25 mouse cellular contexts compared by ENCODE assay signal in the genomic region with DNA sequence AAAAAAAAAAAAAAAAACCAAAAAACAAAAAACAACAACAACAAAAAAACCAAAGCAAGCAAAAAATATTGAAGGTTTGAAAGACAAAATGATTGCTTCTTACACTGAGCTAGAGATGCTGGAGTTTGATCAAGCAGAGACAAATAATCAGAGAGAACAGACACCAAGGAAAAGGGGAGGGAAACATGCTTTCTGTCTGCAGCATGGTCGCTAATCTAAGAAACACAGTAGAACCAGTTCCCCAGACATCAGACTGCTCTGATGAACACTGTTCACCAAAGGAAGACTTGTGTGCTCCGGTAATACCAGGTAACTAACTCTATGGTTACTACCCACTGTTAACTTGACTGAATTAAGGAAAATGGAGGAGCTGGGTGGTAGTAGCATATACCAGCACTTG. TPM values are rescaled to one million over a fixed set of nuclear protein-coding genes. Genes with fewer than 3 reads are reported as not detected.
DNase-seq lines count a peak whose midpoint lies in the region; ATAC-seq and TF ChIP-seq lines count a peak whose summit lies in the region.
"Had no signal": no experiment of that assay in that cellular context is flagged by ENCODE, and none has a peak within 500 bp of the region (broad histone marks: within the 10 kb centered on the region; RNA-seq: fewer than 3 reads in every experiment).

No protein-coding gene starts in this region.

- H3K4me1 ChIP-seq in liver, adult 2 months (ENCODE audit: control insufficient read depth, insufficient read depth, low read length) = peaks cover 59% of the 10 kb centered on the region
- peaks cover 12 to 45% of the 10 kb centered on the region in 2 experiments for H3K4me1 ChIP-seq in liver, embryonic 14.5 days (replicated peaks; ENCODE audit: control insufficient read depth in 2 of 2, insufficient read depth in 2 of 2, low read length in 1 of 2)
- 0 out of 2 replicates have a peak, but pooled peaks cover 5% of the 10 kb centered on the region for H3K4me1 ChIP-seq in heart, embryonic 12.5 days (replicated peaks)
- H3K4me1 ChIP-seq: forebrain, embryonic 10.5 days; forebrain, embryonic 13.5 days; heart, embryonic 15.5 days; hindbrain, embryonic 10.5 days; hindbrain, embryonic 13.5 days had no signal

- H3K36me3 ChIP-seq in liver, adult 2 months (ENCODE audit: control insufficient read depth, insufficient read depth, low read length) = peaks cover 29% of the 10 kb centered on the region
- H3K36me3 ChIP-seq in liver, embryonic 14.5 days (replicated peaks; ENCODE audit: control insufficient read depth, insufficient read depth, low read depth) = no peaks in the 10 kb centered on the region
- no peaks in the 10 kb centered on the region for H3K36me3 ChIP-seq in heart, embryonic 12.5 days
- H3K36me3 ChIP-seq: forebrain, embryonic 10.5 days; hindbrain, embryonic 13.5 days had no signal

- no peak for DNase-seq in liver, adult 2 months (ENCODE audit: extremely low read depth, low read depth, low spot score)
- DNase-seq in liver = no peak
- DNase-seq in liver, embryonic 14.5 days (ENCODE audit: low read depth in 3 of 3, low spot score in 3 of 3) = no peak
- DNase-seq: adrenal gland, adult 2 months; adrenal gland, postnatal 14 days; cerebellum, adult 11 months; cerebellum, adult 2 months; cerebellum, adult 9-11 months; cerebellum, postnatal 25 days; gastrocnemius, postnatal 10 days; gastrocnemius, postnatal 36 days; heart, postnatal 10 days; heart, postnatal 36 days had no signal

- no peak overlapping the region for H3K9ac ChIP-seq in liver, adult 2 months (ENCODE audit: low read depth, low read length)
- H3K9ac ChIP-seq in liver, embryonic 14.5 days (replicated peaks) = no peak overlapping the region; the same call in 1 of the 2 replicates
- H3K9ac ChIP-seq in heart, embryonic 12.5 days = no peak overlapping the region
- H3K9ac ChIP-seq: forebrain, embryonic 13.5 days; heart, embryonic 15.5 days; hindbrain, embryonic 13.5 days had no signal

- peak; percentile 40 for TF ChIP-seq EP300 in liver, embryonic 14.5 days (IDR thresholded peaks at IDR 0.05; ENCODE audit: low read depth)

- no peaks in the 10 kb centered on the region for H3K27me3 ChIP-seq in liver, adult 2 months (ENCODE audit: control insufficient read depth, insufficient read depth, low read length)
- no peaks in the 10 kb centered on the region for H3K27me3 ChIP-seq in liver, embryonic 14.5 days (ENCODE audit: control insufficient read depth, insufficient read depth, low read length)
- no peaks in the 10 kb centered on the region for H3K27me3 ChIP-seq in heart, embryonic 12.5 days (replicated peaks)
- H3K27me3 ChIP-seq: forebrain, embryonic 13.5 days; heart, embryonic 15.5 days; hindbrain, embryonic 13.5 days had no signal

- WGBS in liver, adult 2 months = 52% methylated on average over 2 of the region's 2 CpGs
- 19% methylated on average over 2 of the region's 2 CpGs for WGBS in liver, embryonic 14.5 days (ENCODE audit: insufficient replicate concordance)
- WGBS in heart, embryonic 12.5 days = 73% methylated on average over 2 of the region's 2 CpGs

- H3K4me2 ChIP-seq in liver, embryonic 14.5 days (ENCODE audit: low read depth) = no peak overlapping the region
- no peak overlapping the region for H3K4me2 ChIP-seq in heart, embryonic 12.5 days
- H3K4me2 ChIP-seq: forebrain, embryonic 13.5 days; heart, embryonic 11.5 days; heart, embryonic 15.5 days; hindbrain, embryonic 13.5 days had no signal

- peak overlapping the region; percentile 27; the same call in 1 of the 2 replicates for H3K27ac ChIP-seq in liver, adult 2 months (replicated peaks; ENCODE audit: insufficient read depth, low read depth, low read length)
- H3K27ac ChIP-seq in liver, embryonic 14.5 days = no peak overlapping the region
- H3K27ac ChIP-seq in heart, embryonic 12.5 days (ENCODE audit: poor library complexity, severe bottlenecking) = no peak overlapping the region
- H3K27ac ChIP-seq: forebrain, embryonic 10.5 days; forebrain, embryonic 13.5 days; heart, embryonic 15.5 days; hindbrain, embryonic 10.5 days; hindbrain, embryonic 13.5 days had no signal

- peaks cover 29% of the 10 kb centered on the region for H3K79me2 ChIP-seq in liver, adult 2 months (ENCODE audit: control insufficient read depth, insufficient read depth, low read length)

- no peak for TF ChIP-seq CTCF in liver, adult 2 months (IDR thresholded peaks at IDR 0.05; ENCODE audit: low read depth, low read length)
- TF ChIP-seq CTCF in liver, embryonic 14.5 days (IDR thresholded peaks at IDR 0.05; ENCODE audit: low read depth) = no peak

- ATAC-seq in liver, embryonic 14.5 days (ENCODE audit: insufficient read depth) = no peak
- peak; percentile 67 for ATAC-seq in megakaryocyte progenitor cell, adult 5-6 weeks (replicated peaks; ENCODE audit: poor library complexity)
- no peak for ATAC-seq in granulocyte monocyte progenitor cell, adult 5-6 weeks (replicated peaks; ENCODE audit: poor library complexity, severe bottlenecking)
- no peak for ATAC-seq in heart, embryonic 12.5 days (ENCODE audit: insufficient number of reproducible peaks, low FRiP score)
- ATAC-seq: forebrain, embryonic 13.5 days; forebrain, embryonic 16.5 days; hindbrain, embryonic 16.5 days had no signal

- no peak overlapping the region for H3K4me3 ChIP-seq in liver, adult 2 months (ENCODE audit: insufficient read depth, low read depth, low read length)
- H3K4me3 ChIP-seq in liver, embryonic 14.5 days (ENCODE audit: insufficient read depth in 1 of 2, low read depth in 2 of 2, low read length in 2 of 2) = no peak overlapping the region
- H3K4me3 ChIP-seq in heart, embryonic 12.5 days = no peak overlapping the region
- H3K4me3 ChIP-seq: forebrain, embryonic 10.5 days; forebrain, embryonic 13.5 days; heart, embryonic 15.5 days; hindbrain, embryonic 10.5 days; hindbrain, embryonic 13.5 days had no signal

- TF ChIP-seq POLR2A in liver, adult 2 months (IDR thresholded peaks at IDR 0.05; ENCODE audit: extremely low read depth, insufficient read depth, low read length) = no peak

- no peaks in the 10 kb centered on the region for H3K9me3 ChIP-seq in liver, embryonic 14.5 days (ENCODE audit: control insufficient read depth, low read length)
- no peaks in the 10 kb centered on the region for H3K9me3 ChIP-seq in heart, embryonic 12.5 days (replicated peaks)
- H3K9me3 ChIP-seq: forebrain, embryonic 10.5 days; forebrain, embryonic 13.5 days; G1E; heart, embryonic 15.5 days; hindbrain, embryonic 10.5 days; hindbrain, embryonic 13.5 days had no signal

RNA-seq across cellular contexts. Expression of gene Abca1, which starts 22.6 kb away (rescaled TPM):
- total RNA-seq in liver, adult 2 months (2014; rRNA removed) = 65.4 and 89.1 TPM in 2 replicates
- polyA plus RNA-seq in liver, adult 2 months (2012; rRNA removed) = 17.1 and 21.0 TPM in 2 replicates
- 5.7 and 7.0 TPM in 2 replicates for polyA plus RNA-seq in liver, embryonic 14.5 days (2012; rRNA removed)
- 12.0 and 13.1 TPM in 2 replicates for polyA plus RNA-seq in liver, embryonic 14.5 days (2014; fragmentation: Nextera tagmentation; extraction: Ambion mirVana)
- total RNA-seq in megakaryocyte progenitor cell, adult 5-6 weeks (2015) = 1.2 and 1.8 TPM in 2 replicates
- 1.8 and 1.9 TPM in 2 replicates for total RNA-seq in megakaryocyte progenitor cell, adult 5-6 weeks (2017)
- total RNA-seq in granulocyte monocyte progenitor cell, adult 5-6 weeks (2014; fragmentation: Nextera tagmentation) = 0.49 and 2.6 TPM in 2 replicates
- total RNA-seq in granulocyte monocyte progenitor cell, adult 5-6 weeks (2017) = 2.2 and 3.8 TPM in 2 replicates
- 3.8 and 4.0 TPM in 2 replicates for polyA plus RNA-seq in heart, embryonic 12.5 days (2016; fragmentation: Nextera tagmentation; extraction: Ambion mirVana)

Comparison
In these comparisons a context has a peak if more than half of its experiments do, and no peak if none do; other contexts are left out.
1. RNA of gene Abca1, which starts 22.6 kb away (total RNA-seq): 65.4 to 89.1 TPM in liver, adult 2 months; 0.49 to 3.8 TPM in granulocyte monocyte progenitor cell, adult 5-6 weeks and 1.2 to 1.9 TPM in megakaryocyte progenitor cell, adult 5-6 weeks; every median in the first group is over 10 times any median in the second.